Mouse (Mus musculus) kidney, adult 11 months (tissue): ENCODE data around the gene Tti1.

Experiments
- DNase-seq: peaks from one replicate; pipeline ENCODE4 v3.0.0; 2022

Tti1 gene

GRCm38 (mm10) chr2:157970124-157970523 lies 58.1 kb downstream of the Tti1 start:
- DNase-seq: no peak

- DNase-seq: no peak
Observed at GRCm38 (mm10) chr2:157967856-157968255, 60.4 kb downstream of the Tti1 start.

DNA sequence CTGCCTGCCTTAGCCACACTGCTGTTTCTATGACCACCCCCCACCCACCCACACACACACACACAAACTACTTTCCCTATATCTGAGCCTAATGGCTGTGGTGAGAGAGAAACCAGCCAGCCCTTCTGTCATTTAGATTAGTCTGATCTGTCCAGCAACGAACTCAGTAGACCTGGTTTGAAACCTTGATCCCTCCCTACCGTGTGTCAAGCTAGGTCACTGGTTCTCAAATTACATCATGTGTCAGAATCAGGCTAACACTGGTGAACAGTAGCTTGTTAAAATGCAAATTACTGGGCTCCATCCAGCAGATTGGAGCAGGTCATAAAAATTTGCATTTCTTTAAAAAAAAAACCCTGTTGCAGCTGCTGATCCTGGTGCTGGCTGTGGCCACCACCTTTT lies 70.5 kb downstream of the Tti1 start:
- peak; percentile 47 for DNase-seq

DNA sequence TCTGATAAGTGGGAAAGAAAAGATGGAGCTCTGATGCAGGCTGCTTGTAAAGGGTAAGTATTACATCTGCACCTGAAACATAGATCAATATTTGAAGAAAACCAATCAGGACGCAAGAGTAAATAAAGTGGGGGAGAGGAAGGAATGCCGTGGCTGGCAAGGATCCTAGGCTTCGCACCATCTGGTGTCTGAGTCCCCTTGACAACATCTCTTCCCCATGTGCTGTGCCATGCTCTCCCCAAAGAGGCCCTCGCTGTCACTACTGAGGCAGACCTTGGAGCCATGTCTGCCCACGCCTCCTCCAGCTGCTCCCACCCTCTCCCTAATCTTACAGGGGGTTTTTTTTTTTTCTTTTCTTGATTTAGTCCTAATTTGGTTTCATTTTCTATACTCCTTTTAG lies 74.3 kb downstream of the Tti1 start:
- DNase-seq: no peak

- DNase-seq: peak; percentile 72
Observed at GRCm38 (mm10) chr2:157944156-157944893, 83.9 kb downstream of the Tti1 start.

GRCm38 (mm10) chr2:157943514-157944155 lies 84.6 kb downstream of the Tti1 start:
- DNase-seq: peak; percentile 71

GRCm38 (mm10) chr2:157940586-157941185 lies 87.5 kb downstream of the Tti1 start:
- no peak for DNase-seq

- DNase-seq: no peak
Observed at GRCm38 (mm10) chr2:157936676-157937075, 91.6 kb downstream of the Tti1 start.

GRCm38 (mm10) chr2:157935444-157936171 lies 92.6 kb downstream of the Tti1 start:
- DNase-seq: no peak

GRCm38 (mm10) chr2:157932655-157933054 lies 95.6 kb downstream of the Tti1 start:
- no peak for DNase-seq
